Mouse (Mus musculus) forebrain, embryonic 11.5 days (tissue): ENCODE data around the gene Tdpoz1. TPM values are rescaled to one million over a fixed set of nuclear protein-coding genes. Genes with fewer than 3 reads are reported as not detected.

Experiments
- polyA plus RNA-seq: library from polyadenylated mRNA; unstranded; fragments of >200 nt; fragmentation: Nextera tagmentation; extraction: Ambion mirVana; gene quantifications from 2 replicates; pipeline ENCODE4 v1.2.1, GENCODE M21; 2014

The Tdpoz1 gene
- polyA plus RNA-seq, 1 experiment from 2014 or later, result not detected

Other genes with a start within 250 kb of the Tdpoz1 start
- gene Tchh, start 234.0 kb downstream of the Tdpoz1 start, polyA plus RNA-seq, result 0.25 and 0.40 TPM in 2 replicates
- not detected in 2 replicates for gene Tchhl1, start 207.6 kb downstream of the Tdpoz1 start, polyA plus RNA-seq
- gene S100a11, start 155.8 kb downstream of the Tdpoz1 start, polyA plus RNA-seq, result 317 and 320 TPM in 2 replicates
- gene S100a10, start 121.2 kb downstream of the Tdpoz1 start, polyA plus RNA-seq, result 128 and 139 TPM in 2 replicates
- gene Tdpoz2, start 23.6 kb downstream of the Tdpoz1 start, polyA plus RNA-seq, result not detected in 2 replicates
- gene Gm37596, start 16.8 kb upstream of the Tdpoz1 start, polyA plus RNA-seq, result not detected in 2 replicates
- gene Gm5773, start 96.7 kb upstream of the Tdpoz1 start, polyA plus RNA-seq, result not detected in 2 replicates
- gene Tdpoz4, start 120.1 kb upstream of the Tdpoz1 start, polyA plus RNA-seq, result not detected in 2 replicates
- gene Tdpoz3, start 149.7 kb upstream of the Tdpoz1 start, polyA plus RNA-seq, result not detected in 2 replicates